Mouse (Mus musculus): ENCODE data around the gene Aldh1a2. TPM values are rescaled to one million over a fixed set of nuclear protein-coding genes. Genes with fewer than 3 reads are reported as not detected.

Gene Aldh1a2
- polyA plus RNA-seq, 1 experiment from 2014 or later = 26.7 TPM

Other genes starting within 250 kb of the Aldh1a2 start
- 0.30 and 0.51 TPM in 2 replicates for gene Aqp9, start 47.1 kb upstream of the Aldh1a2 start, polyA plus RNA-seq (2015; fragmentation: Nextera tagmentation; extraction: Ambion mirVana)

Measured in heart, embryonic 16.5 days (tissue).